Mouse (Mus musculus) left cerebral cortex, adult 18-20 months (tissue): ENCODE measurements at regions not wholly inside any gene's neighbourhood (a gene's known extent, or its start where the extent isn't known, plus 50 kb on each side); places are given as distances from the start of the nearest gene placed in this dataset.
A peak's percentile ranks its signal among the peaks of the same experiment; 100 is the strongest.

Experiments
- DNase-seq, 2 experiments: peaks; one replicate each; pipeline ENCODE4 v3.0.0; 2021 to 2022; ENCODE audit warnings: low spot score in 2 of 2, mixed read lengths in 1 of 2

GRCm38 (mm10) chr12:24252071-24252874 is 155.2 kb upstream of the 9030624G23Rik start:
- DNase-seq, result peak in 1 of 2 experiments; percentile 6
